Mouse (Mus musculus) ES-Bruce4 (cell line): ENCODE data around the gene Akap13.

Source experiments
- CTCF ChIP-seq: IDR thresholded peaks from one replicate; pipeline ENCODE4 v1.8.1; 2011; ENCODE audit warnings: low read depth, low read length
- EP300 ChIP-seq: IDR thresholded peaks from 2 replicates; pipeline ENCODE4 v1.6.1; 2011; ENCODE audit warnings: low read depth, low read length; ENCODE audit not compliant: insufficient read depth
- POLR2A ChIP-seq: IDR thresholded peaks from one replicate; pipeline ENCODE4 v1.8.1; 2011; ENCODE audit warnings: low read length; ENCODE audit not compliant: insufficient read depth

GRCm38 (mm10) chr7:75780812-75781211 is 325.5 kb downstream of the Akap13 start:
- no peak for TF ChIP-seq CTCF
- no peak for TF ChIP-seq EP300
- TF ChIP-seq POLR2A, result no peak
